Mouse (Mus musculus): ENCODE data around the gene Otx2. TPM values are rescaled to one million over a fixed set of nuclear protein-coding genes. Genes with fewer than 3 reads are reported as not detected.

Otx2 gene
- polyA plus RNA-seq, 1 experiment from 2014 or later, result not detected

Other genes with a start within 250 kb of the Otx2 start
- 21.2 and 21.4 TPM in 2 replicates for gene Tmem260, start 227.7 kb downstream of the Otx2 start, polyA plus RNA-seq (2015; fragmentation: Nextera tagmentation; extraction: Ambion mirVana)

Measured in kidney, embryonic 16.5 days (tissue).